In genomic region chr4:148083176-148083899, GRCm38 (mm10) we compare ENCODE assay signal across 8 mouse cellular contexts. TPM values are rescaled to one million over a fixed set of nuclear protein-coding genes. Genes with fewer than 3 reads are reported as not detected.
A peak's percentile ranks its signal among the peaks of the same experiment; 100 is the strongest.
DNase-seq lines count a peak whose midpoint lies in the region; ATAC-seq and TF ChIP-seq lines count a peak whose summit lies in the region.

No protein-coding gene starts in this region.

- H3K9me3 ChIP-seq in kidney, postnatal 0 days (replicated peaks; ENCODE audit: low read length): no peaks in the 10 kb centered on the region

- H3K4me1 ChIP-seq in bone marrow, adult 2 months (ENCODE audit: control insufficient read depth, insufficient read depth, low read length): peaks cover 5% of the 10 kb centered on the region; the same call in 1 of the 2 replicates
- peaks cover 25% of the 10 kb centered on the region for H3K4me1 ChIP-seq in kidney, postnatal 0 days (replicated peaks; ENCODE audit: insufficient read depth, low read length)

- TF ChIP-seq CTCF in bone marrow, adult 2 months (IDR thresholded peaks at IDR 0.05; ENCODE audit: control insufficient read depth, insufficient read depth, low read length): no peak
- TF ChIP-seq CTCF in kidney, postnatal 0 days (IDR thresholded peaks at IDR 0.05; ENCODE audit: low read depth): no peak

- H3K9ac ChIP-seq in kidney, postnatal 0 days (ENCODE audit: low read depth, low read length): no peak overlapping the region

- peaks cover 17% of the 10 kb centered on the region for H3K36me3 ChIP-seq in kidney, postnatal 0 days (ENCODE audit: insufficient read depth, low read length)

- no peaks in the 10 kb centered on the region for H3K27me3 ChIP-seq in kidney, postnatal 0 days (ENCODE audit: insufficient read depth, low read length)

- 13% methylated on average over 21 of the region's 21 CpGs for WGBS in bone marrow, adult 2 months
- 48% methylated on average over 21 of the region's 21 CpGs for WGBS in kidney, postnatal 0 days

- H3K4me3 ChIP-seq in bone marrow, adult 2 months (replicated peaks; ENCODE audit: control insufficient read depth, low read depth, low read length): no peak overlapping the region
- H3K4me3 ChIP-seq in kidney, postnatal 0 days (replicated peaks; ENCODE audit: low read depth, low read length): no peak overlapping the region

- ATAC-seq in kidney, postnatal 0 days (replicated peaks; ENCODE audit: low FRiP score, low read depth): no peak

- DNase-seq in adrenal gland, postnatal 14 days: peak; percentile 53
- DNase-seq in adrenal gland, postnatal 4 days (ENCODE audit: low spot score in 2 of 2): no peak
- peak; percentile 49 for DNase-seq in kidney, postnatal 0 days (ENCODE audit: low spot score)
- DNase-seq in lung, postnatal 25 days (ENCODE audit: low spot score): peak; percentile 68
- no peak for DNase-seq in cerebellum, adult 18-20 months
- DNase-seq in cerebellum, postnatal 25 days: no peak
- DNase-seq in right cerebral cortex, postnatal 4 days: no peak

- no peak for TF ChIP-seq POLR2A in bone marrow, adult 2 months (IDR thresholded peaks at IDR 0.05; ENCODE audit: borderline replicate concordance, control insufficient read depth, low read depth, low read length)

- no peak overlapping the region for H3K4me2 ChIP-seq in kidney, postnatal 0 days (ENCODE audit: low read length)

- H3K27ac ChIP-seq in bone marrow, adult 2 months (ENCODE audit: control insufficient read depth, insufficient read depth, low read depth, low read length, poor library complexity): peak overlapping the region; percentile 26
- H3K27ac ChIP-seq in kidney, postnatal 0 days: peak overlapping the region; percentile 61

RNA-seq across cellular contexts. Expression of gene Agtrap, which starts 4.5 kb away (rescaled TPM):
- total RNA-seq in adrenal gland, postnatal 14 days (2021): 45.1 and 45.2 TPM in 2 replicates
- 10 to 100 TPM; 77.6 to 83.7 TPM for total RNA-seq in adrenal gland, postnatal 4 days (2021)
- 10.0 and 20.9 TPM in 2 replicates for polyA plus RNA-seq in bone marrow, adult 2 months (2011; ENCODE audit: insufficient read depth, insufficient read length, low replicate concordance, missing spikeins)
- polyA plus RNA-seq in kidney, postnatal 0 days (2015; fragmentation: Nextera tagmentation; extraction: Ambion mirVana): 38.4 and 38.9 TPM in 2 replicates

RNA-seq across cellular contexts. Expression of gene Mthfr, which starts 44.5 kb away (rescaled TPM):
- total RNA-seq in adrenal gland, postnatal 14 days (2021): 42.6 and 46.6 TPM in 2 replicates
- 10 to 100 TPM; 47.0 to 56.6 TPM for total RNA-seq in adrenal gland, postnatal 4 days (2021)
- 5.2 and 9.6 TPM in 2 replicates for polyA plus RNA-seq in bone marrow, adult 2 months (2011; ENCODE audit: insufficient read depth, insufficient read length, low replicate concordance, missing spikeins)
- 14.6 and 16.6 TPM in 2 replicates for polyA plus RNA-seq in kidney, postnatal 0 days (2015; fragmentation: Nextera tagmentation; extraction: Ambion mirVana)

RNA-seq across cellular contexts. Expression of gene Clcn6, which starts 44.7 kb away (rescaled TPM):
- total RNA-seq in adrenal gland, postnatal 14 days (2021): 9.7 and 12.0 TPM in 2 replicates
- 10 to 100 TPM; 21.0 to 23.6 TPM for total RNA-seq in adrenal gland, postnatal 4 days (2021)
- 3.4 and 6.8 TPM in 2 replicates for polyA plus RNA-seq in bone marrow, adult 2 months (2011; ENCODE audit: insufficient read depth, insufficient read length, low replicate concordance, missing spikeins)
- 4.2 and 5.0 TPM in 2 replicates for polyA plus RNA-seq in kidney, postnatal 0 days (2015; fragmentation: Nextera tagmentation; extraction: Ambion mirVana)

RNA-seq across cellular contexts. Expression of gene Mad2l2, which starts 46.8 kb away (rescaled TPM):
- total RNA-seq in adrenal gland, postnatal 14 days (2021): 20.0 and 21.2 TPM in 2 replicates
- 10 to 100 TPM; 24.0 to 24.6 TPM for total RNA-seq in adrenal gland, postnatal 4 days (2021)
- polyA plus RNA-seq in bone marrow, adult 2 months (2011; ENCODE audit: insufficient read depth, insufficient read length, low replicate concordance, missing spikeins): 7.4 and 13.9 TPM in 2 replicates
- 73.1 and 77.2 TPM in 2 replicates for polyA plus RNA-seq in kidney, postnatal 0 days (2015; fragmentation: Nextera tagmentation; extraction: Ambion mirVana)

RNA-seq across cellular contexts. Expression of gene Draxin, which starts 47.2 kb away (rescaled TPM):
- 0.11 and 0.38 TPM in 2 replicates for total RNA-seq in adrenal gland, postnatal 14 days (2021)
- 1 to 10 TPM in 1 of 2 experiments, under 1 TPM in 1; 0.42 to 1.0 TPM for total RNA-seq in adrenal gland, postnatal 4 days (2021)
- polyA plus RNA-seq in bone marrow, adult 2 months (2011; ENCODE audit: insufficient read depth, insufficient read length, low replicate concordance, missing spikeins): 1.7 and 5.6 TPM in 2 replicates
- polyA plus RNA-seq in kidney, postnatal 0 days (2015; fragmentation: Nextera tagmentation; extraction: Ambion mirVana): 0.14 and 0.24 TPM in 2 replicates

Comparison
In these comparisons a context has a peak if more than half of its experiments do, and no peak if none do; other contexts are left out.
1. DNase-seq: peak in adrenal gland, postnatal 14 days (single experiment), kidney, postnatal 0 days (single experiment) and lung, postnatal 25 days (single experiment); none in adrenal gland, postnatal 4 days (0 of 2), cerebellum, adult 18-20 months (0 of 2), cerebellum, postnatal 25 days (0 of 2) and right cerebral cortex, postnatal 4 days (single experiment).